Mouse (Mus musculus) adipocyte (in vitro differentiated cells): ENCODE measurements around the gene Rps6kl1.

Experiments
- DNase-seq: peaks from one replicate; pipeline ENCODE4 v3.0.0-alpha.2; 2016; ENCODE audit warnings: low spot score

Rps6kl1 gene

GRCm38 (mm10) chr12:85151002-85151774, at the start of gene Rps6kl1:
Gene Rps6kl1 (minus strand): TSS chr12:85151264.
- DNase-seq, result no peak

GRCm38 (mm10) chr12:85199954-85200353, 48.9 kb upstream of the Rps6kl1 start:
- DNase-seq, result no peak

GRCm38 (mm10) chr12:85197936-85198335, 46.9 kb upstream of the Rps6kl1 start:
- no peak for DNase-seq

GRCm38 (mm10) chr12:85197371-85197770, 46.3 kb upstream of the Rps6kl1 start:
- no peak for DNase-seq

GRCm38 (mm10) chr12:85196191-85196590, 45.1 kb upstream of the Rps6kl1 start:
- DNase-seq, result no peak

GRCm38 (mm10) chr12:85195086-85195485, 44.0 kb upstream of the Rps6kl1 start:
- peak; percentile 16 for DNase-seq

GRCm38 (mm10) chr12:85194623-85195018, 43.6 kb upstream of the Rps6kl1 start:
- peak; percentile 74 for DNase-seq

GRCm38 (mm10) chr12:85193923-85194622, 43.0 kb upstream of the Rps6kl1 start:
- no peak for DNase-seq

- DNase-seq, result no peak
Observed at GRCm38 (mm10) chr12:85193146-85193545, 42.1 kb upstream of the Rps6kl1 start.

- DNase-seq, result no peak
Observed at GRCm38 (mm10) chr12:85192461-85193108, 41.5 kb upstream of the Rps6kl1 start.

GRCm38 (mm10) chr12:85190290-85190689, 39.2 kb upstream of the Rps6kl1 start:
- no peak for DNase-seq

GRCm38 (mm10) chr12:85186361-85186760, 35.3 kb upstream of the Rps6kl1 start:
- no peak for DNase-seq

- DNase-seq, result no peak
Observed at GRCm38 (mm10) chr12:85185810-85186209, 34.7 kb upstream of the Rps6kl1 start.

GRCm38 (mm10) chr12:85184118-85184517, 33.1 kb upstream of the Rps6kl1 start:
- no peak for DNase-seq

- no peak for DNase-seq
Observed at GRCm38 (mm10) chr12:85182898-85183297, 31.8 kb upstream of the Rps6kl1 start.

- no peak for DNase-seq
Observed at GRCm38 (mm10) chr12:85182345-85182643, 31.2 kb upstream of the Rps6kl1 start.

GRCm38 (mm10) chr12:85181475-85182344, 30.6 kb upstream of the Rps6kl1 start:
- DNase-seq, result no peak

GRCm38 (mm10) chr12:85178294-85178693, 27.2 kb upstream of the Rps6kl1 start:
- no peak for DNase-seq

GRCm38 (mm10) chr12:85177740-85178239, 26.7 kb upstream of the Rps6kl1 start, which contains the start of gene Pgf:
Gene Pgf (minus strand): TSS chr12:85177790.
- no peak for DNase-seq

- no peak for DNase-seq
Observed at GRCm38 (mm10) chr12:85176846-85177523, 25.9 kb upstream of the Rps6kl1 start.
